In the genomic region with DNA sequence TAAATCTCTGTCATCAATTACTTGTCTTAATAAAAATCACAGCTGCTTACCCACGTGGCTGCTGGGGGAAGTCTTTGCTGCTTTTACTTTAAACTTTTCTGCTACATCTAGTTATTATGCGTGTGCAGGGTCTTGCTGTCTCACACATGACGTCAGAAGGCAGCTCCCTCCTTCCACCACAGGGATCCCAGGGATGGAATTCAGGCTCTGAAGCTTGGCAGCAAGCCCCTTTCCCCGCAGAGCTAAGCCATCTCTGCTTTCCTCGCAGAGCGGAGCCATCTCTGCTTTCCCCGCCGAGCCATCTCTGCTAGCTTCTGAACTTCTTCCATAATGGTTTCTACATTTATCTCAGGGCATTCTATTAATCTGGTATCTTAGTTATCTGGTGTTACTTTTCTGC, we compare ENCODE assay signal across 10 mouse cellular contexts.
DNase-seq lines count a peak whose midpoint lies in the region.
"Had no signal": no experiment of that assay in that cellular context is flagged by ENCODE, and none has a peak within 500 bp of the region (broad histone marks: within the 10 kb centered on the region; RNA-seq: fewer than 3 reads in every experiment).

No protein-coding gene starts in this region.

- peak; percentile 30 for DNase-seq in gastrocnemius, postnatal 10 days
- DNase-seq in gastrocnemius, postnatal 4 days (ENCODE audit: low spot score in 2 of 2), result no peak
- peak; percentile 47 for DNase-seq in Muller cell, postnatal 12 days (ENCODE audit: inconsistent ontology term)
- peak; percentile 17 for DNase-seq in NIH3T3 (ENCODE audit: low read depth)
- DNase-seq in cerebellum, postnatal 25 days, result peak; percentile 55 to 70
- no peak for DNase-seq in layer of hippocampus, adult 8-10 months (ENCODE audit: low spot score in 2 of 2)
- DNase-seq in adrenal gland, postnatal 4 days (ENCODE audit: low spot score in 2 of 2), result no peak
- DNase-seq: adrenal gland, postnatal 25 days; layer of hippocampus, adult 9-11 months; right cerebral cortex, adult 18-20 months had no signal

Comparison
In these comparisons a context has a peak if more than half of its experiments do, and no peak if none do; other contexts are left out.
1. DNase-seq: peak in gastrocnemius, postnatal 10 days (single experiment), Muller cell, postnatal 12 days (single experiment), NIH3T3 (single experiment) and cerebellum, postnatal 25 days (2 of 2); none in gastrocnemius, postnatal 4 days (0 of 2), layer of hippocampus, adult 8-10 months (0 of 2) and adrenal gland, postnatal 4 days (0 of 2).